Mouse (Mus musculus): Measurements from ENCODE around the gene Med19. TPM values are rescaled to one million over a fixed set of nuclear protein-coding genes. Genes with fewer than 3 reads are reported as not detected.

Gene Med19
- total RNA-seq, 2 experiments from 2014 or later = 31.4 to 33.8 TPM

Other genes starting within 250 kb of the Med19 start
- gene Tfpi, start 201.6 kb upstream of the Med19 start, total RNA-seq (2021) = 1 to 10 TPM; 4.8 to 5.2 TPM
- gene Ctnnd1, start 27.6 kb upstream of the Med19 start, total RNA-seq (2021) = 10 to 100 TPM; 59.5 to 62.9 TPM
- gene Btbd18, start 19.3 kb upstream of the Med19 start, total RNA-seq (2021) = not detected
- 10 to 100 TPM; 28.9 to 37.9 TPM for gene Selenoh, start 7.6 kb upstream of the Med19 start, total RNA-seq (2021)
- gene Gm28635, start 361 bp upstream of the Med19 start, total RNA-seq (2021) = 1 to 10 TPM; 5.8 to 6.1 TPM
- 100 to 1,000 TPM; 235 to 251 TPM for gene Tmx2, start 738 bp downstream of the Med19 start, total RNA-seq (2021)
- 10 to 100 TPM; 49.2 TPM for gene Zdhhc5, start 36.8 kb downstream of the Med19 start, total RNA-seq (2021)
- 10 to 100 TPM; 10.4 to 10.5 TPM for gene Clp1, start 48.9 kb downstream of the Med19 start, total RNA-seq (2021)
- gene Ypel4, start 55.7 kb downstream of the Med19 start, total RNA-seq (2021) = 10 to 100 TPM; 92.2 to 93.5 TPM
- 1 to 10 TPM; 2.2 to 2.5 TPM for gene Gm19426, start 65.3 kb downstream of the Med19 start, total RNA-seq (2021)
- gene Serping1, start 97.0 kb downstream of the Med19 start, total RNA-seq (2021) = 1 to 10 TPM; 8.5 to 9.2 TPM
- 1 to 10 TPM; 8.2 to 8.5 TPM for gene Ube2l6, start 120.4 kb downstream of the Med19 start, total RNA-seq (2021)
- gene Smtnl1, start 144.2 kb downstream of the Med19 start, total RNA-seq (2021) = not detected
- 10 to 100 TPM; 46.9 to 57.8 TPM for gene Timm10, start 148.6 kb downstream of the Med19 start, total RNA-seq (2021)
- under 1 TPM; 0.21 to 0.23 TPM for gene Slc43a1, start 160.4 kb downstream of the Med19 start, total RNA-seq (2021)
- 10 to 100 TPM; 91.9 to 95.9 TPM for gene Rtn4rl2, start 208.3 kb downstream of the Med19 start, total RNA-seq (2021)